Mouse (Mus musculus) gastrocnemius, adult 2 months (tissue): ENCODE data around the gene Ikzf2. TPM values are rescaled to one million over a fixed set of nuclear protein-coding genes. Genes with fewer than 3 reads are reported as not detected.
A peak's percentile ranks its signal among the peaks of the same experiment; 100 is the strongest.

Experiments
- DNase-seq: peaks from one replicate; pipeline ENCODE4 v3.0.0; 2022
- H3K27ac ChIP-seq: fragments of 200-600 bp; 2 replicates; pipeline ENCODE4 v1.8.1; 2022; ENCODE audit warnings: mild to moderate bottlenecking
- H3K4me3 ChIP-seq: fragments of 200-600 bp; 2 replicates; pipeline ENCODE4 v1.8.1; 2022; ENCODE audit warnings: mild to moderate bottlenecking, moderate library complexity
- CTCF ChIP-seq: fragments of 200-600 bp; IDR thresholded peaks from 2 replicates; pipeline ENCODE4 v1.8.1; 2022; ENCODE audit warnings: antibody characterized with exemption, mild to moderate bottlenecking, moderate library complexity
- intact Hi-C: fragments of 180-260 bp; cut with DNase I; formaldehyde crosslinking; loops from one replicate; pipeline ENCODE4 v1.15.1; 2025
- total RNA-seq, 2 experiments: library from RNA; stranded (reverse); gene quantifications; 2 replicates each; pipeline ENCODE4 v1.2.3; 2021

The Ikzf2 gene
- total RNA-seq, 2 experiments from 2014 or later, result 15.0 to 24.4 TPM

DNA sequence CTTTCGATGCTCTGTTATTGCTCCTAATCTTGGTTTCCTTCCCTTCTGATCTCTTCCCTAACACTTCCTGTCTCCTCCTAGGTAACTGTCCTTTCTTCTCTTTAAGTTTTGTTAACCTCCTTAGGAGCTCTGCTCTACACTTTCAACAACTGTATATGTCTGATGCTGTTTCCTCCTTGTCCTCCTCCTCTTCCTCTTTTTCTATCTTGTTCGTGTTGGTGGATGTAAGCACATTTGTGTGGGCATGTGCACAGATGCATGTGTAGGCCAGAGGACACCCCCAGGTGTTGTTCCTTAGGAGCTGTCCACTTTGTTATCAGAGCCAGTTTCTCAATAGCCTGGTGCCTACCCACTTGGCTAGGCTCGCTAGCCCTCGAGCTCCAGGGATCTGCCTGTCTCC, 169.0 kb downstream of the Ikzf2 start:
- Histone ChIP-seq H3K4me3 (no peak overlapping the region), H3K27ac (no peak overlapping the region)
- TF ChIP-seq CTCF, result no peak
- intact Hi-C loops, result no loop called here
- DNase-seq, result no peak

DNA sequence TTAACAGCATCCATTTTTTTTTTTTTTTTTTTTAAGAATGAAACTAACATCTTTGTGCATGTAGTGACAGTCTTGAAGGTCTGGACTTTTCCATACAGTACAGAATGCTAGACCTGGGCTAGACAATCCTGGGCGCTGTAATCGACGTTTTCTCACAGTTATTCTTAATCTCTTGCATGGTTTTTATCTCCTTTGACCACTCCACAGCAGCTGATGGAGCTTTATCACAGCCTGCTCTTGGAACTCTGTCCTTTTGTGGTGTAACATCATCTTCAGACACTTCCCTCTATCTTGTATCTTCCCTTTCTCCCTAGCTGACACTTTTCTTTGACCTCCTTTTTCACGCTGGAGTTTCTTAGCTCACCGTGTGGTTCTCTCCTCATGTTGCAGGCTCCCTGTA, 170.9 kb downstream of the Ikzf2 start:
- no peak for DNase-seq
- no peak for TF ChIP-seq CTCF
- Histone ChIP-seq H3K27ac (no peak overlapping the region), H3K4me3 (no peak overlapping the region)
- intact Hi-C loops, result no loop called here

DNA sequence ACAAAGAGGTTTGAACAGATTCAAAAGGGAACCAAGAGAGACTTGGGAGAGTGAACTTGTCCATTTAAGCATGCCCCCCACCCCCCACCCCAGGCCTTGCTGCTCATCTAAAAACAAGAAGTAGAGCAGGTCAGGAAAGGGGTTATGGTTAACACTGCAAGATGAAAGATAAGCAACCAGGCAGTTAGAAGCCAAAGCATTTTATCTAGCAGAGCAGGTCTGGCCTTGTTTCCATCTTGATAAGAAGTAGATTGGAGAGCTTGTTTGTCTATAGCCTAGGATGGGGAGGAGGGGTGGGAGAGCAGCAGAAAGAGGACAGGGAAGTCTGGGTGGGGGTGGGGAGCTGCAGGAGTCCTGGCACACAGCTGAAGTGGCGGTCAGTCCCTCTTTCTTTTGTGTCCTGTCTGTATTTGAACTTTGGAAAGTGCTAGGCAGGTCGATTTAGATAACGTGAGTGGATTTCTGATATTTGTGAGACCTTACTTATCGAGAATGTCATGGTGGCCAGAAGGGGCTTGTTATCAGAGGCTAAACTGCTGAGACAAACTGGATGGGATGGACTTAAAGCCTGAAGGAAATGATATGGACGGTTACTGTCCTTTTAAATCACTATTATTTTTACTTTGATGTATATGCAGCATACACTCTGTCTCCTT, 173.3 kb downstream of the Ikzf2 start:
- no peak overlapping the region for H3K27ac ChIP-seq
- DNase-seq, result no peak
- no peak for TF ChIP-seq CTCF
- intact Hi-C loops, result no loop called here
- no peak overlapping the region for H3K4me3 ChIP-seq

DNA sequence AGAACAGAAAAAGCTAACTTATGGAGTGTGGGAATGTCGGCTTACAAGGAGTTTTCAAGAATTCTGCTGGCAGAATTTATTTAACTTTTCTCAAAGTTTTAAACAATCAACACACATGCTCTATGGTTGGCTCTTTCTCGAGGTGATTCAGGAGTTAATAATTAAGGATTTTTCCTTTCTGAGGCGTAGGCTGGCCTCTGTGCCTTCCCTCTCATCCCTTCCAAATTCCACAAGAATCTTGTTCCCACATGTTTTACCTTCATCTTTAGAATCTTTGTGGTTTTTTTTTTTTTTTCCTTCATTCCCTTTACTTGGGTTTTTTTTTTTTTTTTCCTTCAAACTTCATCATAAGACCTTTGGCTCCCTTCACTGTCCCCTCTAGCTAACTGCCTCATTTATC, 178.8 kb downstream of the Ikzf2 start:
- Histone ChIP-seq H3K4me3 (no peak overlapping the region), H3K27ac (no peak overlapping the region)
- DNase-seq, result no peak
- TF ChIP-seq CTCF, result no peak
- intact Hi-C loops, result loop anchor here (10.0 kb wide), 1 partner anchor 147 kb away; no protein-coding TSS in a partner anchor

DNA sequence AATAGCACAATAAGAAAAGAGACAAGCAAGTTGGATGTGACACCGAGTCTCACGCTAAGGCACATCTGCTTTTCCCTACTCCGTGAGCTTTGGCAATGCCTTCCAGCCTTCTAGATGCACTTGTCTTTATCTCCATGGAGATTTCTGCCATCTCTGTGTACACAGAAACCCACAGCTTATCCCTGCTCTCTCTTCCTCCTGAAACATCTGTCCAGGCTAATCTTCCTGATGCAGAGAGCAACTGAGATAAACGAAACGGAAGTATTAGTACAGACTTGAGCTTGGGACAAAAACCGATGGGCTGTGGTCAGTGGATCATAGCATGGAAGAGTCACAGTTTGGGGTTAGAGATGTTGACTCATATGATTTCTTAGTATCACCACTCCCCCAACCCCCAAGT, 179.5 kb downstream of the Ikzf2 start:
- Histone ChIP-seq H3K4me3 (no peak overlapping the region), H3K27ac (no peak overlapping the region; the same call in 1 of the 2 replicates)
- intact Hi-C loops, result loop anchor here (10.0 kb wide), 1 partner anchor 147 kb away; no protein-coding TSS in a partner anchor
- TF ChIP-seq CTCF, result no peak
- DNase-seq, result no peak

DNA sequence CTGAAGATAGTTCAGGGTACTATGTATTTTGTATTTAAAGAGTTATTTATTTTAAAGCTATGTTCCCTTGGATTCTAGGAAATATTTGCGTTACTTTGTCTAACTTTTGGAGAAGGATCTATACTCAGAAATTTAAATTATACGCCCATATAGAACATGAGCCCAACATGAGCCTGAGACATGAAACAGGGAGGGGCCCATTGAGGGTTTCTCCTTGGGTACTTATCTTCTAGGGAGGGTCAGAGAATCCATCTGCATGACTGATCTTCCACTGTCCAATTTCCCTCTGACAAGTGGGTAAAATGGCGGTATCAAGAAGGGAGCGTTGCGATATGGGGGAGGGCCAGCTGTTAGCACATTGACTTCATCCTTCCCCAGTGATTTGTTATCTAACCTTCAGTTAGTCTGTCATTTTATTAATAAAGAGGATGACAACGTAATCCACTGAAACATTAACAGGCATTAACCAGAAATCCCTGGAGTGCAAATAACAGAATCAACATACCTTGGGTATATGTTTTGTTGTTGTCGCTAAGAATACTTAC, 180.4 kb downstream of the Ikzf2 start:
- DNase-seq, result no peak
- intact Hi-C loops, result loop anchor here (10.0 kb wide), 1 partner anchor 148 kb away; no protein-coding TSS in a partner anchor
- TF ChIP-seq CTCF, result no peak
- peak overlapping the region; percentile 88 for H3K27ac ChIP-seq
- H3K4me3 ChIP-seq, result no peak overlapping the region

DNA sequence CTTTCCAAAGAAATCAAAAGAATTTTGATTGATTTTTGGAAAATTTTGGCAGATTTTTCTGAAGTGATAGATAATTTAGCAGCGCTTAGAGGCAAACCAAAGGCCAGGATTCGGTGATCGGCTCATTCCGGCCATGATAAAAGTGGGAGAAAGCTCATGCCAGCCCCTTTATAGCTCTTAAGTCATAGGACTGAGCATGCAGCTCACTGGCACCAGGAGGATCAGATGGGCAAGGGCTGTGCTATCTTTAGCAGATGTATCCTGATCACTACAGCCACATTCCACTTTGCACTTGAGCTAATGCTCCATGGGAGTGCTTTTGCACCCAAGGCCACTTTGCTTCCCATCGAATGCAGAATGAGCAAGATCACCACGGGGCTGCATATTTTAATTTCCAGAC, 181.0 kb downstream of the Ikzf2 start:
- TF ChIP-seq CTCF, result no peak
- intact Hi-C loops, result loop anchor here (10.0 kb wide), 1 partner anchor 149 kb away; no protein-coding TSS in a partner anchor
- peak; percentile 74 for DNase-seq
- no peak overlapping the region for H3K4me3 ChIP-seq
- peak overlapping the region; percentile 88 for H3K27ac ChIP-seq

DNA sequence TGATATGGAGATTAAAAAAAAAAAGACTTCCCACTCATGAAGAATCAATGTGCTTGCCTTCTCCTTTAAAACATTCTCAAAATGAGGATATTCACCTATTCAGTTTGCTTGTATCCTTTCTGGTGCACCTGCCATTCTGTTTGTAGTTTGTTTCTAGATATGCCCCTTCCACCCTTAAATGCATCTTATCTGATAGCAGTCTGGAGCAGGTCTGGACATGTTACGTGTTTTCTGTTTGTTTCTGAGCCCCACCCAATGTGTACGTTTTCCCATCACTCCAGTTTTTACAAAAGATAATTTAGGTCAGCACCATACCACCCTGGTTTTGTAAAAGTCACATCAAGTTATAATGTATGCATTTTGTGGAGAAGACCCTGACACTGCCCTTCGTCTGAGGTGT, 186.7 kb downstream of the Ikzf2 start:
- intact Hi-C loops, result loop anchor here (5.0 to 10.0 kb wide), 2 partner anchors 154 to 187 kb away; partner anchors contain the start of gene Ikzf2
- no peak overlapping the region for H3K4me3 ChIP-seq
- no peak overlapping the region for H3K27ac ChIP-seq
- TF ChIP-seq CTCF, result no peak
- DNase-seq, result no peak

DNA sequence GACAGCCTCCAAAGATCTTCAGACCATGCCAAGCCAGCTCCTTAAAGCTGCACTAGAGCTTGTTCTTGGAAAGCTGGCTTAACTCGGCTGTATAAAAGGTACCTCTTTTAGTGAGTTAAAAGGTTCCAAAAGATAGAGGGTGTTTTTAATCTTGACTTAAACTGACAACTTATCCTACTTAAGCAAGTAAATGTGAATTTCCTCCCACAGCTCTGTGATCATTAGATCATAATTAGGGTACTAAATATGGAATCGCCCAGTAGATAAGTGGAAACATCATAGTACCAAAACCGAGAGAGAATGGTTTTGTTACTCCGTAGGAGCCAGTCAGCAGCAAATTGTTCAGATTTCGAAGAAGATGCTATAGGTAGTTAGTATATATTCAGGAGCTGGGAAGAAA, 187.4 kb downstream of the Ikzf2 start:
- intact Hi-C loops, result loop anchor here (5.0 to 10.0 kb wide), 2 partner anchors 155 to 188 kb away; partner anchors contain the start of gene Ikzf2

DNA sequence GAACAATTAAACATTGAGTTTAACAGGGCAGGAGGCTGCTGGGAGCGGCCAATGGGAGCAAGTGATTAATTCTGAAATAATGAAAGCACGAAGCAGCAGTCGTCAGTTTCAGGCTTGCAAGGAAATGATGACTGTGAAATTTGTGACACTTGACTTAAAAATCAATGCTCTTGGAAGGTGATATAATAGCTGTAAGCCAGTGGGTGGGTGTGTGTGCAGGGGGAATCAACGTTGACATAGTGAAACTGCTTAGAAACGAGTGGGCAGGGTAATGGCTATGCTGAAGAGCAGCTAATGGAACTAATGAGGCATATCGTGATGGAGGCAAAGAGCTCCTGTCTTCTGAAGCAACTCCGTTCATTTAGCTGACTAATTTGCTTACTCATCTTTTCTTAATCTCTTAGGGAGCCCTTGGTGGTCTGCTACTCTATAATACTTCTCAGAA, 188.2 kb downstream of the Ikzf2 start:
- no peak for DNase-seq
- intact Hi-C loops, result no loop called here
- H3K27ac ChIP-seq, result no peak overlapping the region
- no peak for TF ChIP-seq CTCF
- no peak overlapping the region for H3K4me3 ChIP-seq

More for the DNA sequence above, 187.4 kb downstream of the Ikzf2 start:
- no peak for DNase-seq
- H3K4me3 ChIP-seq, result no peak overlapping the region
- TF ChIP-seq CTCF, result no peak
- no peak overlapping the region for H3K27ac ChIP-seq

DNA sequence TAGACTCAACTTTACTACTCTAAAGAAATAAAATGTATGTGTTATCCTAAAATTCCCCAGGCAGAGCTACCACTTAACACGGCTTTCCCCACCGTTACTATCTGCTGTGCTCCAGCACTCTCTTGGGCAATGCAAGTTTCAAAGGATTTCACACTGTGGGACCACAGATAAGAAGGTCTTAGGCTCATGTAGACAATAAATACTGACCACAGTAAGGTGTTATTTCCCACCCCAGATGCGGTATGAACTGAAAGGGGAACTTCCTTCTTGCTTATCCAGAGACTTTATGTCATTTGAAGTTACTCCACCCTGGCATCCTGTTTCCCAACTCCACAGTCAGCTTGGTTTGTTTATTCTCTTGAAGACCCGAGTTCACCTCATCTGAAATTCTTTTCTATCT, 191.0 kb downstream of the Ikzf2 start:
- H3K4me3 ChIP-seq, result no peak overlapping the region
- DNase-seq, result no peak
- no peak for TF ChIP-seq CTCF
- no peak overlapping the region for H3K27ac ChIP-seq
- intact Hi-C loops, result no loop called here

DNA sequence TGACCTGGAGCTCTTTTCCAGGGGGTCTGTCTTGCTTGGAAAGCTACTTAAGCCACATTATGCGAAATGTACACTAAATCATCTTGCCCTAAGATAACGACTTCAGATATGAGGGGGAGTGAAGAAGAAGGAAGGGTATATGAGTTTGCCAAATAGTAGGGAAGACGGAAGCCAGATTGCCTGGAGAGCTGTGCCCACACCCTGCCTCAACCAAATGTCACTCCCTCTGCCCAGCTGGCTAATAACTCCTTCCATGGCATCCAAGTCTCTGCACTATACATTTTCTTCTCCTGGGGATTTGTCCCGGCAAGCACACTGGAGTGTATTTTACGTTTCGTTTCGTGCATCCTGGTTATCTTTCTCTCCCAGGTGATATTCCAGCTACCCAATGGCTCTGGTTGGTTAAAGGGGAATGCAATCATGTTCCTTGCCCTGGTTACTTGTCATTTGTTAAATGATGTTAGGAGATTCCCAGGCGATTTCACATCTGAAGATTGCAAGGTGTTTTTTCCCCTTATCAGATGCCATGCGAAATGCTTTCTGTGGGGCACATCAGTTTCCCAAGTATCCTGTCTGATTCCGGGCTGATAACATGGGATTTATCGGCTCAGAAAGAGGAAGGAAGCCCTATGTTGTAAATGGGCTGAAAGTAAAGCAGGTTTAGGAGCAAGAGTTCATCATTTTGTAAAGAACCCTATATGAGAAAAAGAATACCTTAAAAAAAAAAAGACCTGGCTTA, 193.6 kb downstream of the Ikzf2 start:
- DNase-seq, result no peak
- Histone ChIP-seq H3K27ac (no peak overlapping the region), H3K4me3 (peak overlapping the region; percentile 36)
- TF ChIP-seq CTCF, result no peak
- intact Hi-C loops, result no loop called here

DNA sequence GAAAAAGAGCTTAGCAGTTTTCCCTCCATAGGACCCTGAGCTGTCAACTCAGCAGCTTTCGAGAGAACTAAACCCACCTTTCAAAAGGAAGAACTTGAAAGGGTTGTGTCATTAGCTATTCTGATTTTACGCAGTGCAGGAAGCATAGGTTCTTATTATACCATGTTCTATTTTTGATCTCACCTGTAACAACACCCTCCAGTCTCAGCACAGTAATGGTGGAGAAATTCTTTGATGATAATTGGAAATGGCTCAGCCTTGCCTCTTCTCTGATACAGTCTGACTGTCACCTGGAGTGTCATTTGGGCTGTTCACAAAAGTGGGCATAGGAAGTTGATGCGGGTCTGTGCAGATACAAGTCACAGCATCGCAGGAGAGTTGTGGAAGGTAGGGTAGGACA, 195.0 kb downstream of the Ikzf2 start:
- no peak overlapping the region for H3K4me3 ChIP-seq
- intact Hi-C loops, result no loop called here
- H3K27ac ChIP-seq, result no peak overlapping the region
- no peak for DNase-seq
- no peak for TF ChIP-seq CTCF
